Mouse (Mus musculus) thymus, postnatal 4 days (tissue): ENCODE measurements around the gene Gpc4.

Experiments
- DNase-seq: peaks from one replicate; pipeline ENCODE4 v3.0.0; 2021

Gpc4 gene

DNA sequence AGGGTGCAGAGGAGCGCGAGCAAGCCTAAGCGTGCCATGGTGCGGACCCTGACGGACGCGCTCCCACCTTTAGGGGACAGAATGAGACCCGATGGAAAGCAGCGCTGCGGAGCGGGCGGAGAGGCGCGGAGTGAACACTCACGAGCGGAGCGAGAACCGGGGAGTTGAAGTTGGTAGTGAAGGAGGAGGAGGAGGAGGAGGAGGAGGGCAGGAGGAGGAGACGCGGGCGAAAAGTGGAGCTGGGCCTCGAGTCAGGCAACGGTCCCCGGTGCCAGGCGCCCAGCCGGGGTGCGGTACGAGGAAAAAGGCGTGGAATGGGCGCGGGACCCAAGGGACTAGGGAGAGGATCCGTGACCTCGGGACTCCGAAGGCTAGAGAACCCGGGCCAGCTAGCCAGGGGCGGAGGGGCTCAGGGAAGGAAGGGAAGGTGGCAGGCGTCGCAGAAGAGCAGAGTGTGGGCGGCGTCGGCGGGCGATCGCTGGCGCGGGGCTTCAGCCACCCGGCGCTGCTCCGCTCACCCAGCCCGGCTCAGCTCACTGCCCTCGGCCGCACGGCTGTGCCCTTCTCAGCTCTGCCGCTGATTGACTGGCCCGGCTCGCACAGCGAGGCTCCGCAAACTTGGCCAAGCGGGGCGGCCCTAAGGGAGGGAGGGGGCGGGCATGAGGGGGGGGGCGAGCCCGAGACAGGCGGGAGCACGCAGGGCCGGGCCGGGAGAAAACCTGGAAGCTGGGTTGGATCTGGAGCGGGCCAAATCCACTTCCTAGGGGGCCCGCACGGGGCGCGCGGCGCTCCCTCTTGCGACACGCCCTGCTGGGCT lies at the start of gene Gpc4:
Gene Gpc4, minus strand, starts transcription at position 515 of the 817 bp plus-strand sequence.
- DNase-seq = peak; percentile 9

DNA sequence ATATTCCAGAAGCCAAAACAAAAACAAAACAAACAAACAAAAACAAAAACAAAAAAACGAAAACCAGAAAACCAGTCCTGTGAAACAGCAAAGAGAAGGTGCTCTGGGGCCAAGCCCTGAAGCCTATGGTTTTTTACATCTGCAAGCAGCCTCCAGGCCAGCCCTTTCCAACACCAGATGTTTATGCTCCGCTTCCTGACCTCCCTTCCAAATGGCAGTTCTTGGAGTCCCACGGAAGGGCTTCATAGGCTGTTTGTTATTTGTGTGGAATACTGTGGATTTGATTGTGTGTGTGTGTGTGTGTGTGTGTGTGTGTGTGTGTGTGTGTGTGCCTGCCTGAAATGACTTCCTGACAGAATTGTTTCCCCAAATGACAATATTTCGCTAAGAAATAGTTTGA lies 47.8 kb upstream of the Gpc4 start:
- DNase-seq = no peak

DNA sequence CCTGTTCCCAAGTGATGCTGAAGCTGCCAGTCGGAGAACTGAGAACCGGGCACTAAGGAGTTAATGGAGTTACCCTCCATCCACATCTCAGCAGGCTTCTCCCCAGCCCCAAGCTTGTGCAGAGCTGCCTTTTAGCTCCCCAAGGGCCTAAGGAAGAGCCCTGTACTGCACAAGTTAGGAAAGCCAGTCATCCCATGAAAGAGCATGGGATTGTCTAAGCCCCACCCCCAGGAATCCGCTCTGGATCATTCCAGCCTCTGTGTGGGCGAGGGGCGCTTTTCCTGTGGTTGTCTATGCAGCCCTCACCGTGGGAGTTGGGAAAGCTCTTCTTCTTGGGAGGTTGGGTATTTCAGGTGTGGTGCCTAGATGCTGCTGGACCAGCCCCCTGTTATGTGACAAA lies 34.8 kb upstream of the Gpc4 start:
- DNase-seq = no peak

DNA sequence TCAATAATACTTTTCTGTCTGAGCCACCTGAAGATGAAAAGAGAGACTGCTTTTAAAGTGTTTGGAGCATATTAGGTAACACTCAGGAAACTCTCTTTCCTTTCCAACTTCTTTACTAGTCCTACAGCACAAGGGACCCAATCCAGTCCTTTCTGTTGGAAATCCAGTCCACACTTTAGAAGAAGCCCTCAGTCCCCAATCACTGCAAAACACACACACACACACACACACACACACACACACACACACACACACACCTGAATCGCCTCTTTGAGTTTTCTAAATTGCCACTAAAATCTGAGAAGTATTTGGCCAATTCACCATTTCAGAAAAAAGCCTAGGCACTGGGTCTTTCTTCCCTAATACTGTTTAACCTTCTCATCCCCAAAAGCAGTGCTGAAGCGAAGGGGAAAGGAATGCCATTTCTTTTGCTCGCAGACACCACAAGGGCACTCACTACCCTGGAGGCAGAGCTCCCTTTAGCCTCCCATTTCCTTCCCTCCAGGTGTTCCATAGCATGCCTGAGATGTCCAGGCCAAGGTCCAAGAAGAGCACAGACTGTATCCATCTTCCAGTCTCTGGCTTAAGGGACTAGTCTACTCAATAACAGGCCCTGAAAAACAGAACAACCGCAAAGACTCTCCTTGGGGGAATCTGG lies 28.4 kb upstream of the Gpc4 start:
- no peak for DNase-seq

DNA sequence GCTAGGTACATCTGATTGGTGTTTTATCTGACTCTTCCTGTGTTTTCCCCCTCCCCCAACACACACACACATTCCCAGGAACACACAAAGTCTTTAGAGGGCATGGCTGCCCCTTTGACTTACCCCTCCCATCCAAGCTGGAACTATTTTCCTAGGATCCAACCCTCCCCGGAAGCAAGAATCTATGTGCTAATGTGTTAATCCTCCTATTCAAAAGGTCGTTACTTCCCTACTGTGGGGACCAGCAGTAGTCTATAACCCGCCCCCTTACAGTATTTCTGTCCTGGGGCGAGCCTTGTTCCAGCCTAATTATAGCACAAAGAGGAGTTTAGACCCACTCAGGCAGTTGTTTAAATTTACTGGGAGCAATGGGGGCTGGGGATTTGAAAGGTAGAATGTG lies 24.0 kb upstream of the Gpc4 start:
- DNase-seq = no peak

DNA sequence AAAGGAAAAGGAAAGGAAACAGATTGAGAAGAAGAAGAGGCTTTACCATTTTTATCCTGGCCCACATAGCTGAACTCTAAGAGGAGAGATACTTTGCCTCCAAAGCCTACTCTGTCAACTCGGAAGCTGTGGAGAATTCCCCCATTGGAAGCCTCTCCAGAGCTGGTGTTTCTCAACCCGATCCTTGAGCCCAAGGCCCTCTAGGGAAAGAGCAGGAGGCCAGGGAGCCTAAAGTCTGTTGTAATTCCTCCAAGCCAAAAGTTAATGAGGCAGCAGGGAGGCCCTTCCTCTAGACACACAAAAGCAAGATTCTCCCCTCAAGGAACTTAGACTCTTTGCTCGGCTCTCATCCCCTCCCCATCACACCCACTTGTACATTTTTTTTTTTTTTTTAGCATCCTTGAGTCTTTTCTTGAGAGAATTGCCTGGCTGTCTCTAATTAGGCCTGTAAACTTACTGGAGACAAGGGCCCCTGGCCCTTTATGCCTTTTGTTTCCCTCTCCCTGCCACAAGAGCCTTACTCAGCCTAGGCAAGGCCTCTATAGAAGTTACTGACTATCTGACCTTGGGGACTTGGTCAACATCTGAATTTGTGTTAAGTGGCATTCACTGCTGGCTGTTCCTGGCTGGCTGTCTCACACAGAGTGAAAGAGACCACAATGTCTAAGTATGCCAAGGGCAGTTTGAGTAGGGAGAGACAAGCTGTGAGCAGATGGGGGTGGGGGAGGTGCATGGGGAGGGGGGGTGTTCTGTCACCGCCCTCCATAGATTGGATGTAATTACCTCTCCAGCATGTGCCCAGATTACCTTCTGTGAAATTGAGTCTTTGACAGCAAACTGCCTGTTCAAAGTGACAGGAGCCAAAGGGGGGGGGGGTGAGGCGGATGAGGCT lies 18.7 kb upstream of the Gpc4 start:
- no peak for DNase-seq

DNA sequence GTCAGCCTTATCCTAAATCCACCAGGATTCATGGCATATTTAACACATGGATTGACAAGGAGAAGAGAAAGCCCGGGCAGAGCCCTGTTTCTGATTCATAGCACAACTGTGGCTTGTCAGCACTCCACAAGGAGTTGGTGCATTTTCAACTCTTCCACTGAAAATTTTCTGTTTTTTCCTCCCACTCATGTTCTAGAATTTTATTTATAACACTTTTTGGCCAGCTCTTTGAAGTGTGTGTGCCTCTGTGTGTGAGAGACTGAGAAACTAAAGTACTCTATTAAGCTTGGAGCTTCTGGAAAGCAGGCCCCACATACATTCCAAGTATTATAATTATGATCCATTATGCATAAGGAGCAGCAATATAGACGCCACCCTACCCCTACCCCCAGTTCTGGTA lies 16.3 kb upstream of the Gpc4 start:
- no peak for DNase-seq

DNA sequence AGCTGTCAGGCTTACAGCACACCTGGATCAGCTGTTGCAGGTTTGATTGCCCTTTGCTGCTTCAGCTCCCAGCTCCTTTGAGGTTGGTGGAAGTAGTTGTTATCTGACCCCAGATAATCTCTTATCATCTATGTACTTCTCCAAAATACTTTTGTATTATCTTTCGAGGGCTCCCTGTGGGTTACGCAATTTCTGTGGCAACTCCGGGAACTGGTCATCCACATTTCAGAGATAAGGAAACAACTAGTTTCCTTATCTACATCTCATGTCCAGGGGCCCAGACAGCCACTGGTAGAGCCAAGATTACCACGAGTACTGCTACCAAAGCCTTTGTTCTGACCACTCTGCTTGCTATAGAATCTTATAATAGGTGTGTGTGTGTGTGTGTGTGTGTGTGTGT lies 12.0 kb upstream of the Gpc4 start:
- DNase-seq = no peak

DNA sequence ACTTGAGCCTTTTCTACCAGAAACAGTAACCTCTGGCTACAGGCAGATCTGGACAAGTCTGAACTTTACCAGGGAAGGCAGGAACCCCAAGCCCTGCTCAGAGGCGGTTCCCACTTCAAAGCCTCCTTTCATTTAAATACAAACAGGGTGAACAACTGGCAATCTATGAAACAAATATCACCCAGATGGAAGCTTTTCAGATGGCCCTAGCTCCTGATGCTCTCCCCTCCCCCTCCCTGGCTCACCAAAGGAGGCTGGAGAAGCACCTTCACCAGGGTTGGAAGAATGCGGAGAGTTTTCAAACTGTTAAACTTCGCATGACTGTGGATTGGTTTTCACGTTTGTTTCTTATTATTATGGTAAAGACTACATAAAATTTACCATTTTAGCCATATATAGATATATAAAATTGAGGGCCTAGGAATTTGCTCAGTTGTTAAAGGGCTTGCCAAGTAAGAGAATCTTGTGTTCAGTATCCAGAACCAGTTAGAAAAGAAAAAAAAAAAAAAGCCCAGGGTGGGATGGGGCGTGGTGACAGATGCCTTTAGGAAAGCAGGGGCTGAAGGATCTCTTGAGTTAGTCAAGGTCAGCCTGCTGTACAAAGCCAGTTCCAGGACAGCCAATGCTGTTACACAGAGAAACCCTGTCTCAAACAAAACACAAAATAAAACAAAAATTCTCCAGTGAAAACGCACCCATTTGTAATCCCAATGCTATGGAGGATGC lies 2.6 kb upstream of the Gpc4 start:
- no peak for DNase-seq

DNA sequence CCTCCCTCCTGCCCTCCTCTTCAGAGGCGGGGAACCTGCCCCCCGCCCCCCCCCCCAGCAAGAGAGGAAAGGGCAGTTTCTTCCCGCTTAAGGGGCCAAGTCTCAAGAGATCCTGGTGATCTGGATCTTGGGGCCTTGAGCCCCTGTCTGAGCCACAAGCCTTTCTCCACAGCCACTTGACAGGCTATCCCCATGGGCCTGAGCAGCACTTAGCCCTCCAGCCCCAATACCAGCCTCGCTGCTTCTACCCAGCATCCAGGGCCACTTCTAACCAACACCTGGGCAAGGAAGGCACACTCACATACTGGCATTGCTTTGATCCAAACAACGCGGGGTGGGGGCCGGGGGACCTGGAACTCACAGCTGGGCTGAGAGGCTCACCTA lies 495 bp upstream of the Gpc4 start:
- DNase-seq = no peak

DNA sequence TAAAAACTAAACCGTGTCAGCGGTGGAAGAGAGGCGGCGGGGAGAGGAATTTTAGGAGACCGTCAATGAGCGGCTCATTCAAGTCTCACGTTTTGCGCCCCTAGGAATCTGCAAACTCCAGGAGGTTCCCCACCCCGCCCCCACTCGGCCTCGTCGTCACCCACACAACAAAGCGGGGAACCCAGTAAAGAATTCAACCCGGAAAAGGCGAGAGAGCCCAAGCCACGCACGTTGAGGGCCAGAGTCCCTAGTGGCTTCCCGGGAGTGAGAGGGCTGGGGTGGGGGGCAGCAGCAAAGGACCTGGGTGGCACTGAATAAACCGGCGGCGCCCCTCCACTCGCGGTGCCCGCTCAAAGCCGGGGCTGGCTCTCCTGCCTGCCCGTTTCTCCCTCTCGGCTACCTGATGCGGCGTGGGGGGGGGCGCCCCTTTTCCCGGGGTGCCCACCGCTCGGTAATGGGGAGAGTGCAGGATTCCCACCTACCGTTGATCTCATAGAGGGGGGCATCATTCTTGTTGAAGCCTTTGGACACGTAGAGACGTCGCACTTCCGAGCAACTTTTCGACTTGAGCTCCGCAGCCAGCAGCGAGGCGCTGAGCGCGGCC lies 816 bp downstream of the Gpc4 start:
- peak; percentile 3 for DNase-seq

DNA sequence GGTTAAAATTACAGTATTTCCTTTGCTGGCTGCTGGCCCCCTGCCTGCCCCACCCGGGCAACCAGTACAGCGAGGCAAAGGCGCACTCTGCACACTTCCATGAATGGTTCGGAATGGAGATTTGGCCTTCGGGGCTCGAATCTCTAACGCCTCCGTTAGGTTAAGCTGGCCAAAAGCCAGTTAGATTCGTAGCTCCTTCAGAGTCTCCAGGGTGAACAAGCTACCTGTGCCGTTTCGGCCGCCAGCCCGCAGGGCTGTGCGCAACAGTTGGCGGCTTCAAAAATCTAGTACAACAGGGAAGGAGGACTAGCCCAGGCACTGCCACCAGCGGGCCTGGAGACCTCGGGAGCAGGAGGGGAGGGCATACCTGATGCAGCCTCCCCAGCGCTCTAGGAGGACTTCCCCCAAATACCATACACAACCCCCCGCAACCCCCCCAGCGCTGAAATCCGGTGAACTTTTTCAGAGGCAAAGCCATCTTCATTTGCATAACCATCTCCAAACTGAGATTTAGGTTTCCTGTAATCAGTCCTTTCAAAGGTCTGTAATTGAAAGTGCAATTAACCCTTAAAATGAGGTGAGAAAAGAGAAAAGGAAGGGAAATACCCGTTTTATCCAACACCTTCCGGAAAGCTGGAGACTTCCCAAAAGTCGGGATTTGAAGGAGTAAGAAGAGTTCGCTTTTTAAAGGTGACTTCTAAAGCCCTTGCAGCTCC lies 1.5 kb downstream of the Gpc4 start:
- no peak for DNase-seq

DNA sequence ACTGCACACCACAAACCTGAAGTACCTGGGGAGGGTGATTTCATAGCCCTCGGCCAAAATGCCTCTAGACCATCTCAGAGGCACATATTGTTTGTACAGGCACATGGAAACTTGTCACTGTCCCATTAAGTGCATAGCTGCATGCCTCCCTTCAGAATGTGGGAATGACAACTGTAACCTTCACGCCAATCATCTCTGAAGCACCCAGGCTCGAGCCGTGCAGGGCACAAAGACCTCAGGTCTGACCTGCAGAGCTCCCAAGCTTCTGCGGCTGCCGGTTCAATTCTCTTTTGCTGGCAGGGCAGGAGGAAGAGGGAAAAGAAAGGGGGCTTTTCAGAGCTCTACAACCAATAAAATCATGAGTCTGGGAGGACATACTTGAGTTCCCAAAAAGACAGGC lies 2.3 kb downstream of the Gpc4 start:
- no peak for DNase-seq

DNA sequence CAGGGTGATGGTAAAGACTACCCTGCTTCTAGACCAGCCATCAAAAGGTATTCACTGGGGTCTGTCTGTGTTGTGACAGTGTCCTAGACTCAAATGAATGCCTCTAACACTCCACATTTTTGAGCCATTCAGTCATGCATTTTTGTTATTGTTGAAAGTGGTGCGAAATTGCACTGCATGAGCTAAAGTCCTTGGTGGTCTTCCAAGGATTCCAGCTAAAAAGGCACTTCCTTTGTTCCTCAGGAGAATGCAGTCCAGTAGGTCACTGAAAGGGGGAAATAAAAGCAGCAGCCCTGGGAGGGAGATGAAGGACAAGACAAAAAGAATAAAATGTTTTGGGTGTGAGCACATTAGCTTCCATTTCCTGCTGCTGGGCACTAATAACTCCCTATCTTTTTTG lies 2.8 kb downstream of the Gpc4 start:
- no peak for DNase-seq

DNA sequence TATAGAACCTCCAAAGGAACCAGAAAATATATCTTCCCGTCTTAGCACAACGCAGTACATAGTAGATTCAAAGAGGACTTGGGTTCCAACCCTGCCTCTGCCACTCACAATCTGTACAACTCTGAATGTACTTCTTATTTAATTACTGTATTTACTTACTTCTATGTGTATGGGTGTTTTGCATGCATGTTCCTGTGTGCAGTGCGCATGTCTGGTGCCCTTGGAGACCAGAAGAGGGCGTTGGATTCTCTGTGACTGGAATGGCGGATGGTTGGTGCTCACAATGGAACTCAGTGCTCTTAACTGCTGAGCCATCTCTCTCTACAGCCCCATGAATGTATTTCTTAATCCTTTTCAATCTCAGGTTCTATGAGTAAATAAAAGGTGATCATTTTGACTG lies 5.4 kb downstream of the Gpc4 start:
- no peak for DNase-seq

DNA sequence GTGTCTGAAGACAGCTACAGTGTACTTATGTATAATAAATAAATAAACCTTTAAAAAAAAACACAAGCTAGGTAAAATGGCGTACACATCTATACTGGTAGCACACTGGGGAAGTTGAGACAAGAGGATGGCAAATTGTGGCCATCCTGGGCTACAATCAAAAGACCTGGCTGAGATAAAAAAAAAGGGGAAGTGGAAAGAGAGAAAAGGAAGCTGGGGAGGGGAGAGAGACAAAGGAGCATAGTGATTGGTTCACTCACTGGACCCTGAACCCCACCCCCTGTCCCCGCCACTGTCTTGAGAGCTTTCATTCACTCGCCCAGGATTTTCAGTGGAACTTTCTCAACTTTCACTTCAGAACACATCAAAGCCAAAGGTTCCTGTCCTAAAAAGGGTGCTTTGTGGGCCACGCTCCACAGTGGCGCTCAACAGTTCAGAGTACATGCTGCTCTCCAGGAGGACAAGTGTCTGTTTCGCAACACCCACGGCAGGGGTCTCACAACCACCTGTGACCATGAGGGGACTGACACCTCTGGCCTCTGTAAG lies 9.6 kb downstream of the Gpc4 start:
- no peak for DNase-seq

DNA sequence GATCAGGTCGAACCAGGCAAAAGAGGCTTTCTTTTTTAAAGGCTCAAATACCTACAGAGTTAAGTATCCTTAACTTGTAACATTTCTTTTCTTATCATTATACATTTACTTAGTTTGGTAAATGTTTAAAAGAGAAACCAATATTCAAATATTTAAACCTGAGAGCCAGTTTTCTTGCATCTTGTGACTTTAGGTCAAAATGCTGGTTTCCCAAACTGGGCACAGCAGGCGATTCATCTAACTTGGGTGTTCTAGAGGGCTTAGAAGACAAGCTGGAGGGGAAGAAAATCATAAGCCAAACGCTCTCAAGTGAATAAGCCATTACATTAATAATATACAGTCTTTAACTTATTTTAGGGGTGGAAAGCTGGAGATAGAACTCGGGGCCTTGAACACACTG lies 10.2 kb downstream of the Gpc4 start:
- DNase-seq = no peak

DNA sequence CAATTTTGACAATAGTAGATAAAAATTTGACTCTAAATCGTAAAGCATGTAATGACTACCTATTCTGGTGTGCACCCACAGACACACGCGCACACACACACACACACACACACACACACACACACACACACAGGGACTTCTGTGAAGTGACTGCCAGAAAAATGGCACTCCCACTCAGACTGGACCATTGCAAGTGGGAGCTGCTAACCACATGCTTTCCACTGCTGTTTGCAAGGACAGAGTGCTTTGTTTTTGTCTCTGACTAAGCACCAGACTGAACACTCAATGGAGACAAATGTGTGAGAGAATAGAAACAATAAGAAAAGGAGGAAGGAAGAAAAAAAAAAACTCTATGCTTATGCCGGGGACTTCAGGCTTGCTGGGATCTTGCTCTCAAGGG lies 11.6 kb downstream of the Gpc4 start:
- no peak for DNase-seq

DNA sequence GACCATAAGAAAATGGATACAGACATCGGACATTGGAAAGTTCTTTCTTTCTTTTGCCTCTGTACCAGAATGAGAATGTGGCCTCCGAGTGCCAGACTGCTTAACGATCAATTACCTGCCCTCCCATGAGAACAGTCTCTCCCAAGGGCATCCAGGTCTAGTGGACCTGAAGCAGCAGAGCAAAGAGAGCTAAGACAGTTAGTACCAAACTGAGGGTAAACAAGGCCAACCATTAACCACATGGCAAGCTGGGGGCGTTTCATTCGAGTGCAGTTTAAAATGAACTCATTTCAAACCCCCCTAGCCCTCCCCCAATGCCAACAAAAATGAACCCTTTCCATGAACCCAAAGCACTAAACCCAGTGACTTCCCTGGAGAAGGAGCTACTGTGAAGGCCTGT lies 12.1 kb downstream of the Gpc4 start:
- no peak for DNase-seq

DNA sequence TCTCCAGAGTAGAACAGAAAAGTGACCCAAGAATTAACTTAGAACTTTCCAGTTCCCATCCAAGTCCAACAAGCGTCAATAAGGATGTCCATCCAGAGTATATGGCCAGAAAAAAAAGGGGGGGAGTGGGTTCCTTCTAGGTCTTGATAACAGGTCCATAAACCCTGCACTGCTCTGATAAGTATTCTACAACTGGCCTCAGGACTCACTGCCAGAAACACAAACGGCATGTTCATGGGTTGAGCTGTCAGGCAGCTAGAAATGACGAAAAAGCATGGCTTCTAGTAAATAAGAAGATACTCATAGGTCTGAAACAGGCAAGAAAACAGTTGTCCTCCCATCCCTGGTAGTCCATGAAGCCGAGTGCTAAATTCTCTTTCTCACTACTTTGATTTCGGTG lies 13.5 kb downstream of the Gpc4 start:
- no peak for DNase-seq

DNA sequence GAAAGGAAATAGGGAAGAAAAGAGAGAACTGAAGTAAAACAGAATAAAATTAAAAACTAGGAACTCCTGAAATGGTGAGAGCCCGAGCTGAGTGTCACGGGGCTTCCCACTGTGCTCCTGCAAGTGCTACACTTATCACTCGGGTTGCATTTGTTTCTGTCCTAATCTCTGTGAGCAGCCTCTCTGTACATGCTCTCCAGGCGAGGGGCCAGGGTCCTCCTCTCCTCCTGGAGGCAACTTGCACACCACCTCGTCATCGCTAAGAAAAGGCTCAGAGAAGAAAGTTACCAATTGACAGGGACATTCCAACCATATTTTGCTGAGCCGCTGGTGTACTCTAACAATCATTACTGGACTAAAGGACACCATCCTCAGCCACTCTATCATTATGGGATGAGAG lies 14.0 kb downstream of the Gpc4 start:
- DNase-seq = no peak

DNA sequence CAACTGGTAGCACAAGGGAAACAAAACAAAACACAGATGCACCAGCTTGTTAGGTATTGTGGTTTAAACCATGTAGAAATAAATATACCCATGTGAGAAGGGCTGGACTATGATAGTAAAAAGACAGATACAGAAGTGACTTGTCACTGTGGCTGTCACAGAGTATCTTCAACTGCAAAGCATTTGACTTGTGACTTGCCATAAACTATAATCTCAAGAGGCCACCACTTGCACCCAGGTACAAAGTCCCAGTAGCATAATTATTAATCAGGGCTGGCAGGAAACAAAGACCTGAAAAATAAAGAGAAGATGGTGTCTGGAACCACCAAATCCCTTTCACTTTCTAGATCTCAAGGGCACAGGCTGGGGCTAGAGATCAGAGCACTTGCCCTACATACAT lies 19.5 kb downstream of the Gpc4 start:
- no peak for DNase-seq
